Mouse (Mus musculus) stomach, embryonic 14.5 days (tissue): ENCODE data around the gene Gm43951. TPM values are rescaled to one million over a fixed set of nuclear protein-coding genes. Genes with fewer than 3 reads are reported as not detected.

ENCODE experiments used
- ATAC-seq: fragments of 200-750 bp; cut with Nextera tagmentation; 2 replicates; pipeline ENCODE4 v1.8.0; 2017; ENCODE audit warnings: low read depth, moderate TSS enrichment; ENCODE audit not compliant: insufficient number of reproducible peaks, insufficient read depth, low FRiP score
- H3K27ac ChIP-seq: fragments of 300-500 bp; sonication (generic); 2 replicates; pipeline ENCODE4 v1.5.1; 2014; ENCODE audit warnings: mild to moderate bottlenecking, low read length, moderate library complexity, mixed read lengths
- H3K27me3 ChIP-seq: fragments of 300-500 bp; sonication (generic); 2 replicates; pipeline ENCODE4 v1.6.1; 2014; ENCODE audit warnings: low read length, control low read depth, mixed read lengths; ENCODE audit not compliant: control insufficient read depth, insufficient read depth
- H3K36me3 ChIP-seq: fragments of 300-500 bp; sonication (generic); 2 replicates; pipeline ENCODE4 v1.6.1; 2014; ENCODE audit warnings: mild to moderate bottlenecking, control low read depth, low read length, moderate library complexity, mixed read lengths; ENCODE audit not compliant: control insufficient read depth, insufficient read depth
- H3K4me1 ChIP-seq: fragments of 300-500 bp; sonication (generic); 2 replicates; pipeline ENCODE4 v1.6.1; 2014; ENCODE audit warnings: low read length, control low read depth, mixed read lengths; ENCODE audit not compliant: control insufficient read depth, insufficient read depth
- H3K4me2 ChIP-seq: fragments of 300-500 bp; sonication (generic); replicated peaks from 2 replicates; pipeline ENCODE4 v1.6.1; 2014; ENCODE audit warnings: low read depth, low read length, control low read depth
- H3K4me3 ChIP-seq: fragments of 300-500 bp; sonication (generic); 2 replicates; pipeline ENCODE4 v1.5.1; 2014; ENCODE audit warnings: low read depth, low read length, control low read depth
- H3K9ac ChIP-seq: fragments of 300-500 bp; sonication (generic); replicated peaks from 2 replicates; pipeline ENCODE4 v1.6.1; 2014; ENCODE audit warnings: low read depth, mild to moderate bottlenecking, control low read depth, low read length, moderate library complexity, mixed read lengths
- H3K9me3 ChIP-seq: fragments of 300-500 bp; sonication (generic); 2 replicates; pipeline ENCODE4 v1.6.1; 2016; ENCODE audit warnings: low read depth, low read length, control low read depth; ENCODE audit not compliant: control insufficient read depth
- WGBS: fragments of 180-500 bp; shearing (Covaris S2); extraction: QIAGEN DNeasy Blood & Tissue Kit; methylation state at CpG from one replicate; pipeline ENCODE4 v1.1.7; 2014; 5-methylcytosine and 5-hydroxymethylcytosine counted together
- polyA plus RNA-seq: library from polyadenylated mRNA; unstranded; fragments of >200 nt; fragmentation: Nextera tagmentation; extraction: Ambion mirVana; gene quantifications from 2 replicates; pipeline ENCODE4 v1.2.1, GENCODE M21; 2014

The Gm43951 gene
- polyA plus RNA-seq, 1 experiment from 2014 or later, result not detected

GRCm38 (mm10) chr11:72228513-72228912 lies 21.9 kb upstream of the Gm43951 start:
- H3K27me3 ChIP-seq, result no peaks in the 10 kb centered on the region
- 91% methylated on average over 4 of the region's 4 CpGs for WGBS
- ATAC-seq, result no peak
- H3K27ac ChIP-seq, result no peak overlapping the region
- no peaks in the 10 kb centered on the region for H3K36me3 ChIP-seq
- no peak overlapping the region for H3K9ac ChIP-seq
- H3K4me1 ChIP-seq, result no peaks in the 10 kb centered on the region
- H3K9me3 ChIP-seq, result no peaks in the 10 kb centered on the region
- no peak overlapping the region for H3K4me2 ChIP-seq
- H3K4me3 ChIP-seq, result no peak overlapping the region

- Histone ChIP-seq H3K9me3 (no peaks in the 10 kb centered on the region), H3K4me1 (no peaks in the 10 kb centered on the region), H3K4me2 (no peak overlapping the region), H3K27me3 (no peaks in the 10 kb centered on the region), H3K9ac (no peak overlapping the region), H3K4me3 (no peak overlapping the region), H3K36me3 (no peaks in the 10 kb centered on the region), H3K27ac (no peak overlapping the region)
- WGBS, result 81% methylated on average over 6 of the region's 6 CpGs
- no peak for ATAC-seq
Observed at GRCm38 (mm10) chr11:72226901-72227300, 20.3 kb upstream of the Gm43951 start.

GRCm38 (mm10) chr11:72226020-72226791 lies 19.6 kb upstream of the Gm43951 start:
- no peak overlapping the region for H3K4me3 ChIP-seq
- no peak overlapping the region for H3K4me2 ChIP-seq
- no peaks in the 10 kb centered on the region for H3K4me1 ChIP-seq
- H3K9me3 ChIP-seq, result no peaks in the 10 kb centered on the region
- no peak overlapping the region for H3K27ac ChIP-seq
- ATAC-seq, result 0 out of 2 replicates have a peak, but pooled peaks have one; percentile 10
- H3K9ac ChIP-seq, result no peak overlapping the region
- no peaks in the 10 kb centered on the region for H3K36me3 ChIP-seq
- WGBS, result 83% methylated on average over 10 of the region's 10 CpGs
- H3K27me3 ChIP-seq, result no peaks in the 10 kb centered on the region

DNA sequence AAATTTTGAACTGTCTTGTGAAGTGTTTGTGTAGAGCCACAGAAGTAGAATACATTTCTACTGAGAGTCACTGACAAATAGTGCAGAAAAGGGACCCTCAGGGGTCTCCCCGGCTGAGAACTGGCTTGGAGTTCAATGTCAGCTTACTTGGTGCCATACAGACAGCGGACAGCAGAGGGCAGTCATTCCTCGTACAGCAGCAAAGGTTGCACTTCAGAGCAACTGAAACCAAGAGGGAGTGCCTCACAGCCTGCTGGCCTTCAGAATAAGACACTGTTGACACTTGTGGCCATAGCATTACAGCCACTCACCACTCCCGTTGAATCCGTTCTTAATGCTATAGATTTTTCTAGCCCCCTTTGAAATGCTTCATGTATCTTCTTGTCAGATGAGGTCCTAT lies 18.2 kb upstream of the Gm43951 start:
- Histone ChIP-seq H3K4me1 (no peaks in the 10 kb centered on the region), H3K4me2 (no peak overlapping the region), H3K4me3 (no peak overlapping the region), H3K9ac (no peak overlapping the region), H3K27me3 (no peaks in the 10 kb centered on the region), H3K27ac (no peak overlapping the region), H3K36me3 (no peaks in the 10 kb centered on the region), H3K9me3 (no peaks in the 10 kb centered on the region)
- ATAC-seq, result no peak
- WGBS, result 14% methylated on average over 5 of the region's 5 CpGs

- no peaks in the 10 kb centered on the region for H3K9me3 ChIP-seq
- no peak for ATAC-seq
- no peak overlapping the region for H3K4me3 ChIP-seq
- H3K27ac ChIP-seq, result no peak overlapping the region
- H3K9ac ChIP-seq, result no peak overlapping the region
- H3K4me2 ChIP-seq, result no peak overlapping the region
- H3K4me1 ChIP-seq, result no peaks in the 10 kb centered on the region
- 73% methylated on average over 4 of the region's 4 CpGs for WGBS
- no peaks in the 10 kb centered on the region for H3K27me3 ChIP-seq
- H3K36me3 ChIP-seq, result no peaks in the 10 kb centered on the region
Observed at GRCm38 (mm10) chr11:72223414-72223813, 16.8 kb upstream of the Gm43951 start.

DNA sequence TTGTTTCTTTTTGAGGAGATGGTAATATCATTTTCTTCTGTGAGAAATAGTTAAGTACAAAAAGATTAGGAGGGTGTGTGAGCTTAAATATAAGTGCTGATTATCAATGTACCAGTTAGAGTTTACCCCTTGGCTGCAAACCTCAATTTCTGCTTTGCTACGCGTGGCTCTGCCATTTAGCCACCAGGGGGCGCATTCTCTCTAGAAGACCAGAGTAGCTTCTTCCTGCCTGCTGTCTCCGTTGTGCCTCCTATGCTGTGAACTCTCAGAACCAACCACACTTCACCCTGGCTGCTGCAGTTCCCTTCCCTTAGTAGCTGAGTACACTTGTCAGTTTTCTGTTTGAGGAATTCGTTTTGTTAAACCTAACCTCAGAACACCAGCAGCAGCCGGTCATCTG lies 14.6 kb upstream of the Gm43951 start:
- ATAC-seq, result 0 out of 2 replicates have a peak, but pooled peaks have one; percentile 6
- 16% methylated on average over 6 of the region's 6 CpGs for WGBS
- H3K36me3 ChIP-seq, result no peaks in the 10 kb centered on the region
- H3K9me3 ChIP-seq, result no peaks in the 10 kb centered on the region
- 0 out of 2 replicates have a peak, but pooled peaks cover 3% of the 10 kb centered on the region for H3K4me1 ChIP-seq
- no peak overlapping the region for H3K27ac ChIP-seq
- H3K9ac ChIP-seq, result no peak overlapping the region
- no peak overlapping the region for H3K4me2 ChIP-seq
- H3K4me3 ChIP-seq, result no peak overlapping the region
- no peaks in the 10 kb centered on the region for H3K27me3 ChIP-seq

- H3K4me2 ChIP-seq, result no peak overlapping the region
- no peak overlapping the region for H3K27ac ChIP-seq
- no peak overlapping the region for H3K4me3 ChIP-seq
- no peak overlapping the region for H3K9ac ChIP-seq
- no peak for ATAC-seq
- WGBS, result 78% methylated on average over 5 of the region's 5 CpGs
- H3K27me3 ChIP-seq, result no peaks in the 10 kb centered on the region
- H3K4me1 ChIP-seq, result 0 out of 2 replicates have a peak, but pooled peaks cover 3% of the 10 kb centered on the region
- no peaks in the 10 kb centered on the region for H3K9me3 ChIP-seq
- H3K36me3 ChIP-seq, result 0 out of 2 replicates have a peak, but pooled peaks cover 3% of the 10 kb centered on the region
Observed at GRCm38 (mm10) chr11:72217116-72217515, 10.5 kb upstream of the Gm43951 start.

DNA sequence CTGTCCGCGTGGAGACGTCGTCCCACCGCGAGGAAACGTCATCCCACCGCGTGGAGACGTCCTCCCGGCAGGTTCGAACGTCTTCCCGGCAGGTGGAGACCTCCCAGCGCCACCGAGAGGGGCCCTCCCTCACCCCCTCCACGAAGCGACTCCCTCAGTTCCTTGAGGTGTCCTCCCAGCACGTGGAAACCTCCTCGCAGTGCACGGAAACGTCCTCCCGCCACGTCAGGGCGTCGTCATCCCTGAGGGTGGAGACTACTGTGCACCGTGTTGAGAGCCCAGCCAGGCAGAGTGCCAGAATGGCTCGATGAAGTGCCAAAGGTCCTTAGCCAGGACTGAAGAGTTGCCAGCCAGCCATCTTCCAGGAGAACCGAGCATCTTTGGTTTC lies 8.8 kb upstream of the Gm43951 start, which contains the start of gene Med31:
Gene Med31 (minus strand): TSS at position 183 of the 388 bp plus-strand sequence.
- H3K27ac ChIP-seq, result peak within 1 kb of the TSS; percentile 52; the same call in 1 of the 2 replicates
- H3K9ac ChIP-seq, result peak within 1 kb of the TSS; percentile 58
- 2% methylated on average over 29 of the region's 29 CpGs for WGBS
- H3K27me3 ChIP-seq, result no peaks in the 10 kb centered on the region
- H3K4me3 ChIP-seq, result peak within 1 kb of the TSS; percentile 89
- no peaks in the 10 kb centered on the region for H3K9me3 ChIP-seq
- H3K36me3 ChIP-seq, result peaks cover 19% of the 10 kb centered on the region
- peak; percentile 68 for ATAC-seq
- peak within 1 kb of the TSS; percentile 99 for H3K4me2 ChIP-seq
- 0 out of 2 replicates have a peak, but pooled peaks cover 3% of the 10 kb centered on the region for H3K4me1 ChIP-seq
